Mouse (Mus musculus) heart, embryonic 10.5 days (tissue): ENCODE data around the gene Fgfr2. TPM values are rescaled to one million over a fixed set of nuclear protein-coding genes. Genes with fewer than 3 reads are reported as not detected.
A peak's percentile ranks its signal among the peaks of the same experiment; 100 is the strongest.

Experiments
- DNase-seq: peaks from one replicate; pipeline ENCODE4 v3.0.0-alpha.2; 2017; ENCODE audit warnings: low spot score
- H3K27ac ChIP-seq: fragments of 300-500 bp; sonication (generic); 2 replicates; pipeline ENCODE4 v1.5.1; 2016; ENCODE audit warnings: mild to moderate bottlenecking
- H3K27me3 ChIP-seq: fragments of 300-500 bp; sonication (generic); 2 replicates; pipeline ENCODE4 v1.6.1; 2016; ENCODE audit warnings: mild to moderate bottlenecking; ENCODE audit not compliant: poor library complexity, insufficient read depth, severe bottlenecking
- H3K36me3 ChIP-seq: fragments of 300-500 bp; sonication (generic); 2 replicates; pipeline ENCODE4 v1.6.1; 2016; ENCODE audit warnings: mild to moderate bottlenecking, moderate library complexity
- H3K4me1 ChIP-seq: fragments of 300-500 bp; sonication (generic); 2 replicates; pipeline ENCODE4 v1.6.1; 2016; ENCODE audit warnings: mild to moderate bottlenecking
- H3K4me3 ChIP-seq: fragments of 300-500 bp; sonication (generic); 2 replicates; pipeline ENCODE4 v1.5.1; 2016; ENCODE audit warnings: mild to moderate bottlenecking, moderate library complexity
- H3K9me3 ChIP-seq: fragments of 300-500 bp; sonication (generic); 2 replicates; pipeline ENCODE4 v1.6.1; 2016; ENCODE audit warnings: mild to moderate bottlenecking, moderate library complexity
- WGBS: fragments of 180-500 bp; shearing (Covaris S2); methylation state at CpG from one replicate; pipeline ENCODE4 v1.1.7; 2016; 5-methylcytosine and 5-hydroxymethylcytosine counted together
- polyA plus RNA-seq: library from polyadenylated mRNA; unstranded; fragments of >200 nt; fragmentation: Nextera tagmentation; extraction: Ambion mirVana; gene quantifications from 2 replicates; pipeline ENCODE4 v1.2.1, GENCODE M21; 2016

Gene Fgfr2
- polyA plus RNA-seq, 1 experiment from 2014 or later: 46.6 TPM

GRCm38 (mm10) chr7:132393014-132393406, 730.1 kb downstream of the Fgfr2 start:
- WGBS: 67% methylated on average over 5 of the region's 5 CpGs
- peaks cover 40% of the 10 kb centered on the region for H3K4me1 ChIP-seq
- no peaks in the 10 kb centered on the region for H3K36me3 ChIP-seq
- no peaks in the 10 kb centered on the region for H3K9me3 ChIP-seq
- H3K4me3 ChIP-seq: no peak overlapping the region
- no peaks in the 10 kb centered on the region for H3K27me3 ChIP-seq
- H3K27ac ChIP-seq: no peak overlapping the region
- no peak for DNase-seq

GRCm38 (mm10) chr7:132392233-132393013, 730.7 kb downstream of the Fgfr2 start:
- no peaks in the 10 kb centered on the region for H3K9me3 ChIP-seq
- H3K27me3 ChIP-seq: no peaks in the 10 kb centered on the region
- WGBS: 41% methylated on average over 13 of the region's 13 CpGs
- no peak overlapping the region for H3K4me3 ChIP-seq
- H3K36me3 ChIP-seq: no peaks in the 10 kb centered on the region
- H3K27ac ChIP-seq: no peak overlapping the region
- peaks cover 40% of the 10 kb centered on the region for H3K4me1 ChIP-seq
- DNase-seq: no peak

GRCm38 (mm10) chr7:132389473-132389872, 733.7 kb downstream of the Fgfr2 start:
- peak overlapping the region; percentile 63 for H3K27ac ChIP-seq
- H3K27me3 ChIP-seq: no peaks in the 10 kb centered on the region
- no peak overlapping the region for H3K4me3 ChIP-seq
- H3K9me3 ChIP-seq: no peaks in the 10 kb centered on the region
- 42% methylated on average over 7 of the region's 7 CpGs for WGBS
- H3K4me1 ChIP-seq: peaks cover 57% of the 10 kb centered on the region
- no peaks in the 10 kb centered on the region for H3K36me3 ChIP-seq
- DNase-seq: no peak

- H3K27me3 ChIP-seq: peaks cover 5% of the 10 kb centered on the region; the same call in 1 of the 2 replicates
- H3K9me3 ChIP-seq: no peaks in the 10 kb centered on the region
- DNase-seq: no peak
- H3K4me3 ChIP-seq: no peak overlapping the region
- no peak overlapping the region for H3K27ac ChIP-seq
- WGBS: 69% methylated on average over 5 of the region's 5 CpGs
- H3K4me1 ChIP-seq: peaks cover 56% of the 10 kb centered on the region
- H3K36me3 ChIP-seq: no peaks in the 10 kb centered on the region
Observed at GRCm38 (mm10) chr7:132387507-132387906, 735.6 kb downstream of the Fgfr2 start.

- Histone ChIP-seq H3K36me3 (no peaks in the 10 kb centered on the region), H3K4me3 (no peak overlapping the region), H3K4me1 (peaks cover 48% of the 10 kb centered on the region), H3K27me3 (peaks cover 5% of the 10 kb centered on the region; the same call in 1 of the 2 replicates), H3K27ac (peak overlapping the region; percentile 45; the same call in 1 of the 2 replicates), H3K9me3 (no peaks in the 10 kb centered on the region)
- 5% methylated on average over 8 of the region's 8 CpGs for WGBS
- no peak for DNase-seq
Observed at GRCm38 (mm10) chr7:132386316-132386715, 736.8 kb downstream of the Fgfr2 start.

- peaks cover 5% of the 10 kb centered on the region; the same call in 1 of the 2 replicates for H3K27me3 ChIP-seq
- peak overlapping the region; percentile 8; the same call in 1 of the 2 replicates for H3K4me3 ChIP-seq
- H3K9me3 ChIP-seq: no peaks in the 10 kb centered on the region
- 33% methylated on average over 7 of the region's 7 CpGs for WGBS
- no peaks in the 10 kb centered on the region for H3K36me3 ChIP-seq
- H3K4me1 ChIP-seq: peaks cover 49% of the 10 kb centered on the region
- DNase-seq: no peak
- peak overlapping the region; percentile 45 for H3K27ac ChIP-seq
Observed at GRCm38 (mm10) chr7:132385456-132386130, 737.6 kb downstream of the Fgfr2 start.

GRCm38 (mm10) chr7:132384736-132385455, 738.3 kb downstream of the Fgfr2 start:
- 24% methylated on average over 8 of the region's 8 CpGs for WGBS
- DNase-seq: no peak
- H3K27me3 ChIP-seq: peaks cover 5% of the 10 kb centered on the region; the same call in 1 of the 2 replicates
- H3K4me3 ChIP-seq: no peak overlapping the region
- H3K36me3 ChIP-seq: no peaks in the 10 kb centered on the region
- peak overlapping the region; percentile 45; the same call in 1 of the 2 replicates for H3K27ac ChIP-seq
- no peaks in the 10 kb centered on the region for H3K9me3 ChIP-seq
- H3K4me1 ChIP-seq: peaks cover 48% of the 10 kb centered on the region

DNA sequence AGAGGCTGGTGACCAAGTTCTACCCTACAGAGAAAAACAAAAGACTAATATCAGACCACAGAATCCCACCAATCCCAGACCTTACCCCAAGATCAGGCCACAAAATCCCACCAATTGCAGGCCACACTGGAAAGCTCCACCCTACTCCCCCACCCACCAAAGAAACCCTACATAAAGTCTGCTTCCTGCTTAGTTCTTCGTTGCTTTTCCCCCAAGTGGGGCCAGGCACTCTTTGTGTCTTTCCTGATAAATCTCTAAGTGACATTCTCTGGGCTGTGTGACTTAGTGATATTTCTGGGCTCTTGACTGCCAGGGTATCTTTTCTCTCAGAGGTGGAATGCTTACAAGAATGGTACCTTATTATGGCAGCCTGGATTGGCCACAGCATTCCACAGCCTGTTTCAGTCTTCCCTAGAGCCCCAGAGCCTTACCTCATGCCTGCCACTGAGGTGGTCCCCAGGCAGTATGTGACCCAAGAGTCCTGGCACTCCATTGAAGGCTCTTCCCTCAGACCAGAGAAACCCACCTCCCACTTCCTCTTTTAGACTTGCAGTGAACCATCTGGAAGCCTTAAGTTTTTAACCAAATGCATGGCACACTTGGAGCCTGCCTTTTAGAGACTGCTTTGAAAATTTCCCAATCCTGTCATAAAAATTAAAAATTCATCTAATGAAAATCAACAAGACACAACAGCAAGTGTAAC, 742.4 kb downstream of the Fgfr2 start:
- H3K9me3 ChIP-seq: no peaks in the 10 kb centered on the region
- 20% methylated on average over 1 of the region's 1 CpGs for WGBS
- no peak overlapping the region for H3K4me3 ChIP-seq
- H3K36me3 ChIP-seq: no peaks in the 10 kb centered on the region
- H3K27ac ChIP-seq: no peak overlapping the region
- peaks cover 20% of the 10 kb centered on the region for H3K4me1 ChIP-seq
- peaks cover 5% of the 10 kb centered on the region; the same call in 1 of the 2 replicates for H3K27me3 ChIP-seq
- DNase-seq: no peak

GRCm38 (mm10) chr7:132377913-132378312, 745.2 kb downstream of the Fgfr2 start:
- H3K27ac ChIP-seq: no peak overlapping the region
- peaks cover 16% of the 10 kb centered on the region for H3K4me1 ChIP-seq
- WGBS: 78% methylated on average over 6 of the region's 6 CpGs

DNA sequence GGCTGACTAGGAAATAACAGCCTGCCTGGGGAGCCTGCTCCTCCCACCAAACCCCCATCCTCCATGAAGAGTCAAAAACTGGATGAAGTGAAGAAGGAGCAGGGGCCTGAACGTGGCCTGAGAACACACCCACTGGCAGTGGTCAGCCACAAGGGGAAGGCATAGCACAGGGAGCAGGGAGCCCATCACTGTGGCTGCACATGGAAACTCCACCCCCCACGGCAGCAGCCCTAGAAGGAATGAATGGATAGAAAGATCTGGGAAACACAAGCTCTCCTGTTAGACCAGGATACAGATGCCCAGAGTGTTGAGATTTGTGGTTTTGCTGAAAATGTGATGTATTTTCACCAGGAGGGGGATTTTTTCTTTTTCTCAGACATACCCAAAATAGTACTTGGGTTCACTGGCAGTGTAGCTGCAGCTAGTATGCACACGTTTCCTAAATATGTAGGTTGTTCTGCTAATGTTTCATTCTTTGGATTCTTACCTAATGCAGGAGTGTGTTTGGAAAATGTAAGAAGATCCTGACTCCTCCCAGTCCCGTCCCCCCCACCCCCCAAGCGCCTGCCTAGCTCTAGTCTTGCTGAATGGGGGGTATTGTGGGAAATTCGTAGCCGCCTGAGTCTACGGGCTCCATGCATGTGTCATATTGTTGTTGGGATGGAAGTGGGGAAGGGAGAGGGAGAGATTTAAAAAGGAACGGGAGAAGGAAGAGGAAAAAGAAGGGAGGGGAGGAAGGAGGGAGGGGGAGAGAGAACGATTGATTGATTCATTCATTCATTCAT, 749.4 kb downstream of the Fgfr2 start:
- H3K4me1 ChIP-seq: peaks cover 15% of the 10 kb centered on the region
- H3K36me3 ChIP-seq: no peaks in the 10 kb centered on the region
- no peaks in the 10 kb centered on the region for H3K9me3 ChIP-seq
- H3K27ac ChIP-seq: peak overlapping the region; percentile 23; the same call in 1 of the 2 replicates
- 48% methylated on average over 10 of the region's 10 CpGs for WGBS
- no peaks in the 10 kb centered on the region for H3K27me3 ChIP-seq
- H3K4me3 ChIP-seq: no peak overlapping the region
- no peak for DNase-seq

More at GRCm38 (mm10) chr7:132377913-132378312, 745.2 kb downstream of the Fgfr2 start:
- Histone ChIP-seq H3K9me3 (no peaks in the 10 kb centered on the region), H3K27me3 (no peaks in the 10 kb centered on the region), H3K36me3 (no peaks in the 10 kb centered on the region), H3K4me3 (no peak overlapping the region)
- DNase-seq: no peak

- WGBS: 58% methylated on average over 17 of the region's 17 CpGs
- 0 out of 2 replicates have a peak overlapping the region, but pooled peaks have one; percentile 23 for H3K27ac ChIP-seq
Observed at GRCm38 (mm10) chr7:132372752-132373513, 750.2 kb downstream of the Fgfr2 start.

More at GRCm38 (mm10) chr7:132372752-132373513, 750.2 kb downstream of the Fgfr2 start:
- Histone ChIP-seq H3K36me3 (no peaks in the 10 kb centered on the region), H3K27me3 (no peaks in the 10 kb centered on the region; the same call in 1 of the 2 replicates), H3K4me3 (no peak overlapping the region), H3K9me3 (no peaks in the 10 kb centered on the region), H3K4me1 (peaks cover 15% of the 10 kb centered on the region)
- no peak for DNase-seq
